Mouse (Mus musculus) c-Kit-positive CD71-positive TER-119-negative erythroid progenitor cells, embryonic 14.5 days (primary cell): ENCODE data around the gene Aurkb.
A peak's percentile ranks its signal among the peaks of the same experiment; 100 is the strongest.
"Not testable (repeated sequence)": the region's sequence is repeated elsewhere in the genome, so short reads cannot be mapped to it uniquely, and the experiment has no call there.

Experiments used
- DNase-seq: peaks from one replicate; pipeline ENCODE4 v3.0.0-alpha.2; 2013; ENCODE audit warnings: low read depth

Aurkb gene

DNA sequence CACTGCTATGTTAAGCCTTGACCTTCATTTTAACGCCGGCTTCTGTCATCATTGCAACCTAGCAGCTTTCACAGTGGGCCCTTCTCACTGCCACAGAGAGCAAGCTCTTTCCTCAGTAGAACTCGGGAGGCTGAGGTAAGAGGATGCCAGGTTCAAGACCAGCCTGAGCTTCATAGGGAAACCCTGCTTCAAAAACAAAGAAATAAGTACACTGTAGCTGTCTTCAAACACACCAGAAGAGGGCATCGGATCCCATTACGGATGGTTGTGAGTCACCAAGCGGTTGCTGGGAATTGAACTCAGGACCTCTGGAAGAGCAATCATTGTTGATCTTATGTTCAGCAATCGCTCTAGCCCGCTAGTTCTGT lies 35.4 kb downstream of the Aurkb start:
- DNase-seq, result no peak

DNA sequence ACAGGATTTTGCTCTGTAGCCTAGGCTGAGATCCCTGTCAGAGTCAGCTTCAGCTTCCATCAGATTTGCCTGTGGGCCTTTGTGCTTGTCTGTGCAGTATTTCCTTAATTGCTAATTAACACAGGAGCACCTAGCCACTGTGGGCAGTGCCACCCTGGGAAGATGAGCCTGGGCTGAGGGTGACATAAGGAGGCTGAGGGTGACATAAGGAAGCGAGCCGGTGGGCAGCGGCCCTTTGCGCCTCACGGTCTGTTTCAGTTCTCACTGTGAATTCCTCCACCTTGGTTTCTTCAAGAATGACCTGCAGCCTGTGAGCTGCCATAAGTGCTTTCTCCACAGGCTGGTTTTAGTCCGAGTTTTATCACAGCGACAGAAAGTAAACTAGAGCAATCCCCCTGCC lies 36.2 kb downstream of the Aurkb start:
- no peak for DNase-seq

DNA sequence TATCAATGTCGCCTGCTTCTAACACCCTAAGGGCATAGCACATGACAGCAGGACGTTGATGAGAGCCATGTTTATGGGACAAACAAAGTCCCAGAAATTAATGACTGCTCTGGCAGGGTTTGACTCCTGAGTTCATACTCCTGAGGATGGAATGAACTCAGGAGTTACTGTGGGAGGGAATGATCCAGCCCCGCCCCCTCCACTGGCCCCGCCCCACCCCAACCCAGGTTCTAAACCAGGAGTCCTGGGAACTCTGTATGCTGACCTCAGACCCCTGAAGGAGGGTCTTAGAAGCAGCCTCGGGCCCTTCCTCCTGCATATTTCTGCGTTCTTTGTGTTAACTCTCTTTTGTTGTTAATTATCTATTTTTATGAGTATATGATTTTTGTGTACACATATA lies 40.2 kb downstream of the Aurkb start:
- DNase-seq, result no peak

DNA sequence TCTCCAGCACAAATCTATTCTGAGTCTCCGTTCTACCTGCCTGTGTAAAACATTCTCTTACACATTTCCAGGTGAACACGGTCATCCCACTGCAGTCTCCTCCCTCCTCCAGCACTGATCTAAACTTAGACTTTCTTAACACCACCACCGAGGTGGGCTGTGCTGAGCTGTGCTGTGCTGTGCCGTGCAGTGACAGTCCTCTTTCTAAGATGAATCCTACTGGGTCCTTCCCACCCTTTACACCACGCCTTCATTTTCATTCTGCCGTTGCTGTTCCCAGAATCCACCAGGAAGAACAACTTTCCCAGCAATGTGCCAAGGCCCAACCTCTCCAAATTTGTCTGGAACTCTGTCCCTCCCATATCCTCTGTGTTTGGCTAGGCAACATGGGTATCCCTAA lies 40.9 kb downstream of the Aurkb start:
- no peak for DNase-seq

DNA sequence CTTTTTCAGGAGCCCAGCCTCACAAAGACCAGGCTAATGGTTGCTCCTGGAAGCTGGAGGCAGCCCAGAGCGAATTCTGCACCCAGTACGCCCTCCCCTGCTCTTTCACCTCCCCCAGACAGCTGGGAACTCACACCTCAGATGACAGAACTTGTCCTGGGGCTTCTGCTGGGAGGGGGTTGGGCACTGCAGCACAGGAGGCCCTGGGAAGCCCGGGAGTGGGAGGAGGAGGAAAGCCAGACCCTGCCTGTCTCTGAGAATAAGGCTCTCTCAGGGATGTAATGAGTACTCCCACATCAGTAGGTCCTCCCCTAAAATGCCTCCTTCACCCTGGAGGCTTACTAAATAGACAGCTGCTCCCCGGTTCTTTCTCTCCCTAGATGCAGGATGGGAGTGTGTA lies 41.6 kb downstream of the Aurkb start:
- no peak for DNase-seq

DNA sequence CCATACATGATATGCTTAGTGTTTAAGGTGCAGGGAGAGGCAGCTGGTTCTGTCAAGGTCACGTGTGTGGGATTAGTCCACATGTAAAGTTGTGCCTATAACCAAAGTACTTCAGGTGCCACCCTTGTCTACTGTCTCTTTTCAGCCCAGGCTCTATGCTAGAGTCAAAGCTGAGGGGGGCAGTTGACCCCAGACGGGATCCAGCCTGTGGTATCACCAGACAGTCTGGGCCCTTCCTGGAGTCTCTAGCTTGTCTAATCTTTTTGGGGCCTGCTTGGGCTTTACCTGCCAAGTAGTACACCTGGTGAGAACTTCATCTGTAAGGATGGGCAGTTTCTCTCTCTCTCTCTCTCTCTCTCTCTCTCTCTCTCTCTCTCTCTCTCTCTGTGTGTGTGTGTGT lies 42.1 kb downstream of the Aurkb start:
- DNase-seq, result no peak

DNA sequence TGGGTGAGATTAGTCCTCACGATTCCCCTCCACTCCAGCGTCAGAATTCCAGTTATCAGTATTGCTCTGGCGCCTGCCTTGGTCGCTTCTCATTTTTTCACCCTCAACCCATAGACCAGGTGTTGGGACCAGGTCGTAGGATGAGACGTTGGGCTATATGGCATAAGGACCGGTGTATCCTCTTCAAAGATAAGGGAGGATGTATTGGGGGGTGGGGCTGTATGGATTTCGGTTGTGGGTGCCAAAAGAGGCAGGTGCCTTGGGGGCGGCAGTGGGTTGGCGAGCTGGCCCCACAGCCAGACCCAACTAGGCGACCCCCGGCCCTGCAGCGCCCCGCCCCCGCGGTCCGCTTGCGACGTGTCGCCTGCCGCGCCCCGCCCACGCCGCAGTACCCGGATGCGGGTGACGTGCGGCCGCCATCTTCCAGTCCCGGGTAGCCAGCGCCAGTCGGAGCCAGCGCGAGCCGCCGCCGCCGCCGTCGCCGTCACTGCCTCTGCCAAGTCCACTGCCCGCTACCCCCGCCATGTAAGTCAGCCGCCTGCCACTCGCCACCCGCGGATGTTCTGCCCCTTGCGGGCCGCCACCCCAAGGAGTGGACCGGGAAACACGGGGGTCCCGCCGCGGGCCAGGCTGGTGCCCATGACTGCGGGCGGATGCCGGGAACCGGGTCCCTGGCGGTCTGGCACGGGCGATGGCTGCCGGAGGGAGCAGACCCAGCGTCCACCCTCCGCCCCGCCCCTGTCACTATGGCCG lies 42.8 kb downstream of the Aurkb start, which contains the start of gene Vamp2:
Gene Vamp2, plus strand, starts transcription at position 388 of the 753 bp plus-strand sequence.
- DNase-seq, result no peak

DNA sequence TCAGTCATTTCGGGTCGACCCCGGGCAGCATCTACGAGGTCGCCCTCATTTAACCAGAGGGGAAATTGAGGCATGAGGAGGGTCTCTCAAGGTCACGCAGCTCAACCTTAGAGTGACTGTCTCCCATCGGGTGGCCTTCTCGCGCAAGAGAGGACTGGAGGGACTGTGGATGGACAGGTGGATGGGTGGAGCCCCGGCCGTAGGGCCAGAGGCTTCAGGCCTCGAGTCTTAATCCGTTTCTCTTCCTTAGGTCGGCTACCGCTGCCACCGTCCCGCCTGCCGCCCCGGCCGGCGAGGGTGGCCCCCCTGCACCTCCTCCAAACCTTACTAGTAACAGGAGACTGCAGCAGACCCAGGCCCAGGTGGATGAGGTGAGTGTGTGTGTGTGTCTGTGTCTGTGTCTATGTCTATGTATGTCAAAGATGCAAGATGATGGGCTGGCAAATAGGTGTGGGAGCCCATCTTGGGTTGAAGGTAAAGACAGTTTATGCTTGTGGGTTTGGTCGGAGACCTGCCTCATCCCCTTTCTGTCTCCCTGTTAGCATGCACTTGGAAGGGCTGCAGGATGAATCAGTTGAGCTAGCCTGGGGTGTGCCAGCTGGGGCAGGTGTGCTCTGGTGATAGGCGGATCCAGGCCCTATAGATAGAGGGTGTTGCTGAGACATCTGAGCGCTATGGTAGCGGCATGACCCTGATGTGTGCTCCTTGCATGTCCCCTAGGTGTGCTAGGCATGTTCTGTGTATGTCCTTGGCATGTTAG lies 43.6 kb downstream of the Aurkb start:
- DNase-seq, result no peak

DNA sequence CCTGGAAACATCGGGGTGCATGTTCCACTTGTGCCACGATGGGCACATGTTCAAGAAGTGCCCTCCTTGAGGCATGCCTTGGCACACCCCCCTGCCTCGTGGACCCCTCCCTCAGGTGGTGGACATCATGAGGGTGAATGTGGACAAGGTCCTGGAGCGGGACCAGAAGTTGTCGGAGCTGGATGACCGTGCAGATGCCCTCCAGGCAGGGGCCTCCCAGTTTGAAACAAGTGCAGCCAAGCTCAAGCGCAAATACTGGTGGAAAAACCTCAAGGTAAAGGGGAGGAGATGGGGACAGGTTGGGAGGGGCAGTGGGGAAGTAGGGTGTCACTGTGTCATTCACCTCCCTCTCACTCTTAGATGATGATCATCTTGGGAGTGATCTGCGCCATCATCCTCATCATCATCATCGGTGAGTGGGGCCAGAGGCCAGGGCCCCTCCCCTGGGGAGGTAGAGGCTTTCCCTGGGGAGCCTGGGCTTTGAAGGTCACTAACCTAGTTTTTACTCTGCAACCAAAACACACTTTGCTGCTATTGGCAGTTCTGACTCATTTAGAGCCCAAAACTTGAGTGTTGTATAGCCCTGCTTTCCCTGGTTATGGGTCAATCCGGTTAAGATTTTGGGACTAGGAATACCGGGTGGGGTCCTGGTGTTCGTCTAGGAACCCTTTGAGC lies 44.3 kb downstream of the Aurkb start:
- DNase-seq, result no peak

DNA sequence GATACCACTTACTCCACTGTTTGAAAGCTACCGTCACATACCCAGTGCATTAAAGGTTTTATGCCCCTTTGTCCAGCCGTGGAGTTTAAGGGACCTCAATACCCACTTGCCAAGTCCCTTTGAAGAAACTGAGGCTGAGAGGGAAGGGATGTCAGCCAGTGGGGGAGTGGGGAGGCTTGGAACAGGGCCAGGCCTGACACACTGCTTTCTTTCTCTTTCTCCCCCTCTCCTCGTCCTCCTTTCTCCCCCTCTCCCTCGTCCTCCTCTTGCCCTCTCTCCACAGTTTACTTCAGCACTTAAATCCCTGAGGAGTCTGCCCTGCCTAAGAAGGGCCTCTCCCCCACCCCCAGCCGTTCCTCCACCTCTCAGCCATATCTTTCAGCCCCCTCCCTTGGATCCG lies 44.9 kb downstream of the Aurkb start:
- DNase-seq, result no peak

DNA sequence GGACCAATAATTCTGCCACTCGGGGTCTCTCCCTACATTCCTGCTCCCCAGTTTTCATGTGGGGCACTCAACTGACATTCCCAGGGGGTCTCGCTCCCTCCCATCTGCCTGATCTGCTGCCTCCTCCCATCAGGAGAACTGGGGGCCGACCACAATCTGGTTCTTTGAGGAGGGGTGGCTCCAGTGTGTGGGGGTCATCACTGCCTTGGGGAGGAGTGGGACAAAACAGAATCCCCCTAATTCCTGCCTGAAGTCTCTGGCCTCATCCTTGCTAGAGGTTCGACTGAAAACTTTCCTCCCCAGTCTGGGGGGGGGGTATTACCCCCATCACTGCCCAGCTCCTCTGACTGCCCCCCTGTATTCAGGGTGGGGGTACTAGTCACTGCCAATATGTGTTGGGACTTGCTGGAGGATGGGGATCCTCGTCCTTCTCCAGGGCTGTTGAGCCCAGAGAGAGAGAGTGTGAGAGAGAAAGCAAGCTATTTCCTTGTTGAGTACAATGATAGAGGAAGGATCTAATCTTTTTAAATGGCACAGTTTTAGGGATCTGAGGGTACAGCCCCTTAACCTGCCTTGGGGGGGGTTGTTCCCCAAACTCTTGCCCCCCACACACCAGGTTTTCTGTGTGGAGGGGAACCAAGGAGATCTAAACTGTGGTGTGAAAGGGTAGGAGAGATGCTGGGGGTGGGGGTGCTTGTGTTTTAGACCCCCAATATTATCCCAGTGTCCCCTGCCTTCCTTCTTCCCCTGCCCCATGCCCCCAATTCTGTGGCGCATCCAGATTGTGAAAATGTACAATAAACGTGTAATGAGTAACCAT lies 46.3 kb downstream of the Aurkb start:
- no peak for DNase-seq

DNA sequence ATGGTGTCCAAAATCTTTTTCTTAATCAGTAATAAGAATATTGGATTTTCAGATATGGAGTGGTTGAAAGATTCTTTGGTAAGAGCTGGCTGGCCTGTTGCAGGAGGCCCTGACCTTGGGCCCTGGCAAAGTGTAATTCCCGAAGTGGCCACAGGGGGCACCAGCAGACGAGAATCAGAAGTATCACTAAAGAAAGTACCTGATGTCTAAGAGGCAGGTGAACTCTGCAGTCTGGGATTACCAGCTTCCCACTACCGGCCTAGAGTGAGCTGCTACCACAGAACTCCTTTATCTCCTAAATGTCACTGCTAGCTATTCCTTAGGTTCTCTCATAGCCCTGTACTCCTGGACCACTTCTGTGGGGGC lies 46.9 kb downstream of the Aurkb start:
- DNase-seq, result peak; percentile 78

DNA sequence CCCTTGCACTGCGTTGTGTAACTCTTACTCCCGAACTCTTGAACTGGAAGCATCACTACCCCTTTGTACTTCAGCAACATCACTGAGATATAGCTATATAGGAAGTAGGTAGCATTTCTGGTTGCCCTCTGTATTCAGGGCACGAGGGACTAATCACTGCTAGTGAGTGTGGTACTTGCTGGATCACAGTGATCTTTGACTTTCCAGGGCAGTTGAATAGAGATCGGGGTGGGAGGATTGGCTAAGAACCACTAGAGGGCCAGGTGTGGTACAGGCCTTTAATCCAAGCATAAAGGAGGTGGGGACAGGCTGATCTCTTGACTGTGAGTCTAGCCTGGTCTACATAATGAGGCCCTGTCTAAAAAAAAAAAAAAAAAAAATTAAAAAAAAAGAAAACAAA lies 47.4 kb downstream of the Aurkb start:
- no peak for DNase-seq

DNA sequence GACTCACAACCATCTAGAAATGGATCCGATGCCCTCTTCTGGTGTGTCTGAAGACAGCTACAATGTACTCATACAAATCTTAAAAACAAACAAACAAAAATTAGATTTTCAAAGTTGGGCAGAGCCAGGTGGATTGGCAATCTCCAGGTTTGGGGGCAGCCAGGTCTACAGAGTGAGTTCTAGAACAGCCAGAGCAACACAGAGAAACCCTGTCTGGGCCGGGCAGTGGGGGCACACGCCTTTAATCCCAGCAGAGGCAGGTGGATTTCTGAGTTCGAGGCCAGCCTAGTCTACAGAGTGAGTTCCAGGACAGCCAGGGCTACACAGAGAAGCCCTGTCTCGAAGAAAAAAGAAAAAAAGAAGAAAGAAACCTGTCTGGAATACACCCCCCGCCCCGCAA lies 48.4 kb downstream of the Aurkb start:
- DNase-seq, result not testable (repeated sequence)

DNA sequence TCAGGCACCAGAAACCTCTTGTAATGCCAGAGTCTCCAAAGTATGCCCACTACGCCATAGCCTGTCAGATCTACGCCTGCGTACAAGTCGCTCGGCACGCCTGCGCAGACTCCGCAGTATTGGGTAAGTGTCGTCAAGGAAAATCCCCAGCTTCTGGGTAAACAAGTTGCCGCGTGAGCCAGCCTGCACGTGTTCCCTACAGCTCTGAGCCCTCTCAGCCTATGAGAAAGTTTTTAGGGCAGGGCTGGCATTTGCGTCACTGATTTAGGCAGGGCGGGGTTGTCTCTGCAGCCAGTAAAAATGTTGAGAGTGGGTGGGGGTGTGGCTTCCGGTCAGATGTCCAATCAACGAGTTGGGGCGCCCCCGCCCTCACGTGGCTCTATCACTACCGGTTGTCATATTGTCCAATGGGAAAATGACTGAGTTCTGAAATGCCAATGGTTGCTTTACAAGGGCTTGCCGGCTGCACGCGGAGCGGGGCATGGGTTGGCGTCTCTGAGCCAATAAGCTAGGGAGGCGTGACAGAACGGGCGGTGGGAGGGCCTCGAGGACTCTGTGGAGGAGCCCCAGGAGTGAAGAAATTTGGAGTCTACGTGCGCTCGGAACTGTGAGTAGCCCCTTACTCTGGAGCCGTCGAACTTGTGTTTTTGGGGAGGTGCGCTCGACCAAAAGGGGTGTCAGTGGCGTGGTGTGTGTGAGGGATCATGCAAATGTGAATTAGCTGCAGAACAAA lies 49.4 kb downstream of the Aurkb start, which contains the start of gene Per1:
Gene Per1, plus strand, starts transcription at position 521 of the 733 bp plus-strand sequence.
- peak; percentile 98 for DNase-seq

DNA sequence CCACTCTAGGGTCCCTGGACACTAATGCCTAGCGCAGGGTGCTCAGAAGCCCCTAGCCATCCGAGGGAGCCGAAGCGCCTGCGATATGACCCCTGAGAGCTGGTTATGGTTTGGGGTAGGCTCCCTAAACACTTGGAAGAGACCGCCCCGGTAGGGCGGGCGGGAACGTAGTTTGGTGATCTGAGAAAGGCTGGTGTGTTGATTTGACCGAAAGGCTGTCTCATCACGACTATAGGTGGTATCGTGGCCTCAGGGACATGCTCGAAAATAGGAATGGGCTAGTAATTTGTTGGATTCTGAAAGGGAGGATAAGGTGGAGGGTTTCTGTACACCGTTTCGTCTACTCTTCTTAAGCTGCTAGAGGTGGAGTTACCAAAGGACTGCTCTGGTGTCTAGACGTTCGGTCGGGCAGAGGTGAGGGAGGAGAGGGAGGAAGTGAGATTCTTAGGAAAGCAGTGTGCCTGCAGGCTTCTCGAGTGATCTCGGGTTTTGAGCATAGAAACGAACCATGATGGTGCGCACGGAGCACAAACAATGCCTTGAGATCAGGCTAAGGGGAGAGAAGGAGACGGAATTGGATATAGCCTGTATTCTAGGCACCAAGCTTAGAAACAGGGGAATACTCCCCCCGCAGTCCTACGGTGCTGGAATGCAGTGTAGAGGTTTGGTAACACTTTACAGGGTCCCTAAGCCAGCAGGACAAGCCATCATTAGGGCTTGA lies 50.2 kb downstream of the Aurkb start:
- no peak for DNase-seq

DNA sequence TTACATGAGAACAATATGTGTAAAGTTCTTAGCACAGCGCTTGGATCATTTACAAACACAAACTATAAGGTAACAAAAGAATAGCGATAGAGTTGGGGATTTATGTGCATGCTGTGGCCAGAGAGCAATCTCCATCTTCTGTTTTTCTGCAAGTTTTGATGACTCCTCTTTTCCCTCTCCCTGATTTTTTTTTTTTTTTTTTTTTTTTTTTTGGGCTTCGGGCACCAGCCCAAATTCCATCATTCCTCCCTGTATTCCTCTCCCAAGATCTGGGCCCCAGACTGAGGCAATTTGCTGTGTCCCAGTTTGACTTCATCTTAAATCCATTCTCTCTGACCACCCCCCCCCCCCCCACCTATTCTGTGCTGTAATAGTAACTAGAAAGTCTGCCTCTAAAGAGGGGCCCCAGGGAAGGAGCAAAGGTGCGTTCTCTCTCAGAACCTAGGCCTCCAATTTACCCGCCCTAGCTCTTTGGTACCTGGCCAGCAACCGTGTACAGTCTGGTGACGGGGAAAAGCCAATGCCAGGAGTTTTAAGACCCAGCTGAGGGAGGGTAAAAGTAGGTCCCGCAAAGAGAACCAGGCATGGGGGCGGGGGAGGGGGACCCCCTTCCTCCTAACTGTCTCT lies 51.0 kb downstream of the Aurkb start:
- DNase-seq, result no peak

DNA sequence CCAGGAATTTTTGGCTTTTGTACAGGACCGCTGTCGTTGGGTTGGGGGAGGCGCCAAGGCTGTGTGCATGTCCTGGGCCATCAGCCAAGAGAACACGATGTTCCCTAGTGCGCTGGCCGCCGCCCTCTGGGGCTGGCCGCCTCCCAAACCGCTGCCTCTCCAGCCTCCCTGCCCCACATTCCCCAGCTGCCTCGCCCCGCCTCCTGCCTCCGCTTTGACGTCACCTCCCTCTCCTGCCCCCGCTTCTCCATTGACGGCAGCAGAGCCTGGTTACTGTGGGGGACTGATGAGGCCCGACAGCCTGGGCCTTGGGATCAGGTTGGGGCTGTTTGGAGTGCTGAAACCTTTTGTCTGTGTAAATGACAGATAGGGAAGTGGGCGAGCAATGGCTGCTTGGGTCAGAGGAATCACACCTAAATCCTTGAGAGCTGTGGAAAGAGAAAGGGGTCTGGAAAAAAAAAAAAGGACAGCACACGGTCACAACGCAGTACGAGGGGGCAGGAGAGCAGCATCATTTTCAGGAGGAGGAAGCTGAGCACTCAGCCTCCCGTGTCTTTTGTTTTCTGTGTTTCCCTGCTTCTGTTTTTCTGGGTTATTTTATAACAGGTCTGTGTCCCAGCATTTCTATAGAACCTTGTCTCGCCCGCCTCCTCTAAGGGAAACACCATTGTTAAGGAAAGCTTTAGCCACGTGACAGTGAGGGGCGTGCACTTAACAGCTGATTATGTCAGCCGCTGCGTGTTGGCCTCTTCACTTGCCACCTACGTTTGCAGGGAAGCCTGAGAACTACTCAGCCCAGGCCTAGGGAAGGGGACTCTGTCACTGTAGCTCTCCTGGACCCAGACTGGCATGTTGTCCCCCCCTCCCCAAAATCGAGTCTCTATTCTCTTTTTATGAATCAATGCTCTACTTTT lies 51.8 kb downstream of the Aurkb start:
- peak; percentile 96 for DNase-seq

DNA sequence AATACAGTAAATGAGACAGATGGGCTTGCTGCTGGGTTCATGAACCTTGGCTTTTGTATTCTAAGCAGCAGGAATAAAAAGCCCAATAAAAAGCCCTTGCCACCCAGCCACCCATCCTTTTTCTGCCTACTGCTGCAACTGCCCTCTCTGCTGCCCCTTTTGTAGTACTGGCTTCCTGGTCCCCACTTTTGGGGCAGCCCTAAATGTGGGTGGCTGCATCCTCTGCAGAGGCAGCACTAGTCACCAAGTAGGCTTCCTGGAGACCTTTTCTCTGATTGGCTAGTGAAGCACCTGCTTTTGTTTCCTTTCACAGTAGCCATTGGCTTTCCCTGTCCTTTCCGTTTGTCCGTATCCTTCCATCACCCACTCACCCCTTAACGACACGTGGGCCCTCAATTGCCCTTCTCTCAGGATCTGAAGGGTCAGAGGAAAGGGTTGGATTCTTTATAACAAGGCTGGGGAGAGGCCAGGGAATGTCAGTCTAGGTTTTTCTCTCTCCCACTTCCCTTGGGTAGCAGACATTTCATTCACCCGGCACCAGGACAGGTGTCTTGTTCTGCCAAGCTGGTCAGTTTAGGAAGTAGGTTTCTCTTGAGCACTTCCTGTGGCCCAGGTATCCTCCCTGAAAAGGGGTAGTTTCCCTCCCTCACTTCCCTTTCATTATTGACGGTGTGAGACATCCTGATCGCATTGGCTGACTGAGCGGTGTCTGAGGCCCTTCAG lies 52.8 kb downstream of the Aurkb start:
- DNase-seq, result no peak
